Mouse (Mus musculus): ENCODE measurements around the gene Slc6a18.

Gene Slc6a18

DNA sequence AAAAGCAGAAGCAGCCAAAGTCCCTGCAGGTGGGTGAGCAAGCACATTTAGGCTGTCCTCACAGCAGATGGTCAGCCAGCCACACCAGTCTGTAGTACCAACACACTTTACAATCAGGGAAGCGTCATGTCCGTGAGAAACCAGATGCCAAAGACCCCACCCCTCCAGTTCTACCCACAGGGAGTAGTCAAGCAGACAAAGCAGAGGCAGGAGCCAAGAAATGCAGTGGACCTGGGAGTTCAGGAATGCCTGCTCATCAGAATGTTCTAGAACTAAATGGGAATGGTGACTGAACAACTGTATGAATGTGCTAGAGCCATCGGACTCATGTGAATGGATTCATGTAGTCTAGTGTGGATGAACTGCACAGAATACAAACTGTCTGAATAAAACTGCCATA is 9.8 kb upstream of the Slc6a18 start:
- in situ Hi-C loops (cut with MboI, MseI) = loop anchor here (5.0 kb wide), 1 partner anchor 40 kb away; no protein-coding TSS in a partner anchor

DNA sequence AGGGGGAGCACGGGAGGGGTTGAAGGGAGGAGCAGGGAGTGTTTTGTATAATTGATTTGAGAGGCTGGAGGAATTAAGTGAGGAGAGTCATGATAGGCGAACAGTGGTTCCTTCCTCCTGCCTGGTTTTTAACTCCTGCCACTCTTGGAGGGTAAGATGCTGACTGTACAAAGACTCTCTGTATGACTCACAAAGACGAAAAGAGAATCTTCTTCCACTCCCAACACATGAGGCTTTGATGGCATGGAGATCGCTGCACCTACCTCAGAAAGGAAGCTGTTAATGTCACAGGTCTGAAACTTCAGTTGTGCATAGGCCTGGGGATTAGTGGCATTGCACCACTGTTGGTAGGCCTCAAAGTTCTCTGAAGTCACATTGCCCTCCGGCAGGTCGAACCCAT is 7.7 kb upstream of the Slc6a18 start:
- in situ Hi-C loops (cut with MboI, MseI) = loop anchor here (5.0 kb wide), 1 partner anchor 38 kb away; no protein-coding TSS in a partner anchor

DNA sequence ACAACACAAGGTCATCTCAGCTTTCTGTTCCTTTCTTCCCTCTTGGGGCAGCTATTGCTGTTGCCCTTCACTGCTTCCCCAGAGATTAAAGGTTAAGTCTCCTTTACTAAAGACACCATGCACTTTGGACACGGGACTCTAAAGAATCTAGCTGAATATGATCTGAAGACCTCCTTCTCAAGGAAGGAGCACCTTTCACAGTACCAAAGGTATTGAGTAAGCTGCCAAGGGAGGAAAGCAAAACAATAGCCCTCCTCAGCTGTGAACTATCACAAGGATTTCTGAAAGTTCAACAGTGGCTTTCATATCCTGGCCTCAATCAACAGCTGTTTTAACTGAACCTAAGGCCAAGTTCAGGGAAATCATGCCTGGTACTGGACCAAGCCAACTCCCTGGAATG is 6.6 kb upstream of the Slc6a18 start:
- in situ Hi-C loops (cut with MboI, MseI) = no loop called here

DNA sequence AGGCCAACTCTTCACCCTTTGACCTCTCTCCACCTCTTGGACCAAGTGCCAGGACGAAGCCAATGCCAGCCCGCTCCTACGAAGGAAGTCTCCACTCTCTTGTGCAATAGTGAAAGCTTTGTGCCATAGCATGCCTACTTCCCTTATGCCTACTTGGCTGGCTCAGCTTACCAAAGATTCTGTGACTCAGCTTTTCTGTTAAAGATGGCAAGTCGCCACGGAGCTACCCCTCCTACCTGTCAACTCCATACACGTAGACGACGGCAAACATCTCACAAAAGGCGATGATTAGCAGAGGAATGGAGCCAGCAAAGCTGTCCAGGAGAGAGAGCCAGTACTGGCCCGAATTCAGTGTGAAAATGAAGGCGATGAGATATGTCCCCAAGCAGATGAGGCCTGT is 5.9 kb upstream of the Slc6a18 start:
- in situ Hi-C loops (cut with MboI, MseI) = no loop called here

DNA sequence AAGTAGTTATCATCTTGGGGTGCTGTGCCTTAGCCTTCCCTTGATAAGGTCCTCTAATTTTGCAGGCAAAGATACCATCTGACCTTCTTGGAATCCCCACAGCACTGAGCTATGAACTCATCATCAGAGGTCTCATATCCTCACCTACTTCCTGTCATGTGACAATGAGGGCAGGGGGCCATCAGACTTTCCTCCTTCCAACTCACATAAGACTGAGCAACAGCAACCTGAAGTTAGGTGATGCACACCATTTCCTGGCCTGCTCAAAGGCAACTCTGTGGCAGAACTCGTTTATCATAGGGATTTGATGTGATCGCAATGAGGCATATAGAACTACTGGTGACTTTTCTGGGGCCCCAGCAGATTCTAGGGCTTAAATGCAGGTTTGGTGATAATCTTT is 4.4 kb upstream of the Slc6a18 start:
- in situ Hi-C loops (cut with MboI, MseI) = no loop called here

DNA sequence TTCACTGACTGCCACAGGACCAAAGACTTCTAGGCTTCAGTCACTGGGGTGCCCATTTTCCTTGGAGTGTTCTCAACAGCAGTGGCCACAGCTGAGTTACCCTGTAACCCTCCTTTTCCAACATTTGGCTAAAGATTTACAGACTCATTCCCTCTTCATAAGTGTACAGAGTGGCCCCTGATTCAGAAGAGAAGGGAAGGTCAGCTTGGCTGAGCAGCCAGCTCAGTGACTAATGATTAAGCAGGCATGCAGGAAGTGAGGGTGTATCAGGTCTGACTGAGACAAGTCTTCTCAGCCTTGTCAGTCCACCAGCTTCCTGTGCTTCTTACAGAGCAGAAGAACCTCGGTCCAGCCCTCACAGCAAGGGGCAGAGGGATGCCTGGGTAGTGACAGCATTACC is 2.6 kb upstream of the Slc6a18 start:
- in situ Hi-C loops (cut with MboI, MseI) = no loop called here

DNA sequence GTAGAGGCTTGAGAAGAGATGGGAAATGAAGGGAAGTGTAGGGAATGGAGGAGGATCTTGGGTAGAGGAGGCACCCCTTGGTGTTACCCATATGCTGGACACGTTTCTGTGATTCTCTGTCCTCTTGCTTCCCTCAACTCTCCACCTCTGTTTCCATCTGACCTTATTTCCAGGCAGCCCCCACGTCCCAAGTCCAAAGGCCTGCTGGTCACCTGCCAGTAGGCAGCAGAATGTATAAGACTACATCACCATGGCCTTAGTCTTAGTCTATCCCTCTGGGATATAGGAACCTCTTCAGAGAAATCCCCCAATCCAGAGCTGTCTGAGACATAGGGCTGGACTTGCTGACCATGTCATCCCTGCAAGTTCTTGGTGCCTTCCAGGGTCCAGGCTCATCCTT is 1.5 kb upstream of the Slc6a18 start:
- in situ Hi-C loops (cut with MboI, MseI) = no loop called here

DNA sequence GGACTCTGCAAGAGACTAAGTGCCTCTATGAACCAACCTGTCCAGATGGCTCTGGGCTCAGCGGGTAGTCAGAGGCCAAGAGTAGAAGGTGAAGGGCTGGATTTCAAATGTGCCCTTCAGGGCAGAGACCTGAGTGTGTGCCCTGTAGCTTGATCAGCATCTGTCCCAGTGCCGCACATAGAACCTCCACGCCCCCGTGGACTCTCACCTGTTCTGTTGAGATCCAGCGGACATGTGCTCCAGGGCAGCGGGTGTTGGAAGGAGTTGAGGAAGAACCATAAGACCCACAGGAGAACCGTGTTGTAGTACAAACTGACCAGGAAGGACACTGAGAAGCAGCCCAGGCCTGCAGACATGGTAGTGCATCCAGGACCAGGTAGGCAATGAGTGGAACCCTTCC is 2.7 kb downstream of the Slc6a18 start:
- in situ Hi-C loops (cut with MboI, MseI) = no loop called here

DNA sequence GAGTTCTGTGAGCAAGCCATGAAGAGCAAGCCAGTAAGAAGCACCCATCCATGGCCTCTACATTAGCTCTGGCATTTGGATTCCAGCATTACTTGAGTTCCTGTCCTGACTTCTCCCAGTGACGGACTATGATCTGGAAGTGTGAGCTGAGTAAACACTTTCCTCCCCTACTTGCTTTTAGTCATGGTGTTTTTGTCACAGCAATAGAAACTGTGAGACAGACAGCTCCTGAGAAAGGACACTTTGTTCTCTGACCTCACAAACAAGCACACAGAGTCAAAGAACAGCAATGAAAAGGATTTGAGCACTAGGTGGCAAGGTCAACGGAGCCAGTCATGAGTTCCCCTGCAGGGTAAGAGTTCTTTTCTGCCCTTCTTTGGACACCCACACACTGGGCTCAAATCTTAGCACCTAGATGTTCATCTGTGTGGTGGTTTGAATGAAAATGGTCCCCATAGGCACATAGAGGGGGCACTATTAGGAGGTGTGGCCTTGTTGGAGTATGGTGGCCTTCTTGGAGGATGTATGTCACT is 17.6 kb downstream of the Slc6a18 start:
- in situ Hi-C loops (cut with MboI, MseI) = no loop called here

DNA sequence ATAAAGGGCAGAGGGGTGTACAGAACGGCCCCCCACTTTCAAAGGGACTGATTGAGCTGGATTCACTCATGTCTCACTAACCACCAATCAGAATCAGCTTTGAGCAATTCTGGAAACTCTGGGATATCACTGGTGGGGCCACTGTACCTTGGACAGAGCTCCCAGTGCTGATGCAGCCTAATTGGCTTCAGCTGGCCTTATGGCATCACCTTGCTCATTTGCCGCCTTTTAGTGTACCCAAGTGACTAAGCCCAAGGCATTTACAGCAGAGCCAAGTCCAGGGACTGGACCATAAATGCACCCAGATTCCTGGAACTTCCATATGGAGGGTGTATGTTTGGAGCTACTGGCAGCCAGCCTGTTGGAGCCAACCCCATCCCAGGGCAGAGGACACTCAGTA is 18.9 kb downstream of the Slc6a18 start:
- in situ Hi-C loops (cut with MboI, MseI) = no loop called here

DNA sequence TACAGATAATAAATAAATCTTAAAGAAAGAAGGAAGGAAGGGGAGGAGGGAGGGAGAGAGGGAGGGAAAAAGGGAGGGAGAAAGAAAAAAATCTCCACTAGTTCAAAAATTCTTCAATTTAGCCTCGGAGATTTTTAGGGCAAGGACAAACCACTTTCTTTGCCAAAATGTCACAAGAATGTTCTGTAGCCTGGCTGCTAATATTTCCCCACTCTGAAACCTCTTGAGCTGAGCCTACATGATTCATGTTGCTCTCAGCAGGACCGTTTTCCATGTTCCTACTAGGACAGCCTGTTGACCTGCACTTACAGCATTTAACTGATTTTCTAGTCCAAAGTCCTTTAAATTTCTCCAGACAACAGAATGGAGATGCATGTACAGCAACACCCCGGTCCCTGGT is 22.8 kb downstream of the Slc6a18 start:
- in situ Hi-C loops (cut with MboI, MseI) = loop anchor here (5.0 kb wide), 1 partner anchor 172 kb away; no protein-coding TSS in a partner anchor

DNA sequence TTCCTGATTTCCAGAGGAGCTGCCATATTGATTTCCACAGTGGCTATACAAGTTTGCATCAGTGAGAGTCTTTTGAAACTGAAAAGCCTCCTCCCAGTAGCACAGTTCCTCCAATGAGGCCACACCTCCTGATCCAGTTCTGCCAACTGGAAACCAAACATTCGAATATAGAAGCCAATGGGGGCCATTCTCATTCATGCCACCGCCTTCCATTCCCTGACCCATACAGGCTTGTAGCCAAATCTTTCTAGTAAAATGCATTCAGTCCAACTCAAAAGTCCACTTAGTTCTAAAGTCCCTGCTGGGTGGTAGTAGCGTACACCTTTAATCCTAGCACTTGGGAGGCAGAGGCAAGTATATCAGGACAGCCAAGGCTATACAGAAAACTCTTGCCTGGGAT is 24.6 kb downstream of the Slc6a18 start:
- in situ Hi-C loops (cut with MboI, MseI) = loop anchor here (5.0 kb wide), 1 partner anchor 174 kb away; no protein-coding TSS in a partner anchor

DNA sequence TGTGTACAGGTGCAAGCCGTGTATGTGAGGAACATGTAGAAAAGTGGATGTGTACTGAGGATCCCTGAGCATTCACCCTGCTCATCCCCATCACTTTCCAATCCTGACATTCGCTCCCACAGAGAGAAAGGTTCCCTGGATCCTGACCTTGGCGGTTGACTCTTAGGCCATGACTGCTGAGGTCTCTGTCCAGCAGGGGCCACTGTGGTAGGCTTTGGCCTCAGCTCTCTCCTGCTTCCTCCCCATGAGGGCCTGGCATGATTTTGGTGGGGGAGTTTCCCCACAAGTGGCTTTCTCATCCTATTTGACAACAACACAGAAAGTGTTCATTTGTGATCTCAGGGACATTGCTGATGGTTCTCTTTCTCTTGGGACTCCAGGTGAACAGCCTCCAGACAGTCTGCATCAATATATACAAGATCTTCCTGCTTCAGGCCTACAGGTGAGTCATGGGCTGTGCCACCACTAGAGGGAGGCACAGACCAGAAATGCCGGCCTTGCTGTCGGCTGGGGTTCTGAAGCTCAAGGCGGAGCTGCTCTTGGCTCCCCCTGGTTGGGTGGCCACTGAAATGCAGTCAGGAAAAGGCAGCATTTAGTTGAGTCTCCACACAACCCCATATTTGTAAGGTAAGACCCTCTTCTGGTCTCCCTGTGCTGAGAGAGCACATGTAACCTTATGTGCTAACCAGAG is 31.3 kb downstream of the Slc6a18 start:
- in situ Hi-C loops (cut with MboI, MseI) = loop anchor here (5.0 kb wide), 1 partner anchor 41 kb away; no protein-coding TSS in a partner anchor

DNA sequence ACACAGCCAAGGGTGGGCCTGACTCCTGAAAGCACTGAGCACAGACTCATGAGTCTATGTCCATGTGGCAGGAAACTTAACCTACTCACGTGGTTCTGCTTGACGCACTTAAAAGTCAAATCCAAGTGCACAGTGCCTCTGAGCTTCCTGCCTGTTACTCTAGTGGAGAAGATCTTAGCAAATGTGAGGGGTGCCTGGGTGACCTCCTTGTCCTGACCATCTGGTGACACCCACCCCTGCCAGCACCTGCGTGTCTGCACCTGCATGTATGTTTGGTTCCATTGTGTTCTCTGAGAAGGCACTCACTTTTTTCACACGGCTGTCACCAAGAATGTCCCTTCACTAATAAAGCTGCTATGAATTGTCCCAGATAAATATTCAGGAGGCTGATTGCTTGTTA is 36.5 kb downstream of the Slc6a18 start:
- in situ Hi-C loops (cut with MboI, MseI) = no loop called here

DNA sequence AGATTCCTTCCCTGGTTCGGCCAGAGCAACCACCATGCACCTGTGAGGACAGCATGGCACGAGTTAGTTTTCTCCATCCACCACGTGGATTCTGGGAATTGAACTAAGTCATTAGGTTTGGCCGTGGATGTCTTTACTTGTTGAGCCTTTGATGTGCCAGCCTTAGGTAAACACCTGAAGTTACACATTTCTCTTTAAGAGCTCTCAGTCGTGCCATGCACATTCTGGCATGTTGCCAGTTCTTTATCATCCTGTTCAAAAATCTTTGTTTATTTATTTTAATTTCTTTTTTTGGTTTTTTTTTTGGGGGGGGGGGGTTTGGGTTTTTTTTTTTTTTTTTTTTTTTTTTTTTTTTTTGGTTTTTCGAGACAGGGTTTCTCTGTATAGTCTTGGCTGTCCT is 40.0 kb downstream of the Slc6a18 start:
- in situ Hi-C loops (cut with MboI, MseI) = no loop called here

DNA sequence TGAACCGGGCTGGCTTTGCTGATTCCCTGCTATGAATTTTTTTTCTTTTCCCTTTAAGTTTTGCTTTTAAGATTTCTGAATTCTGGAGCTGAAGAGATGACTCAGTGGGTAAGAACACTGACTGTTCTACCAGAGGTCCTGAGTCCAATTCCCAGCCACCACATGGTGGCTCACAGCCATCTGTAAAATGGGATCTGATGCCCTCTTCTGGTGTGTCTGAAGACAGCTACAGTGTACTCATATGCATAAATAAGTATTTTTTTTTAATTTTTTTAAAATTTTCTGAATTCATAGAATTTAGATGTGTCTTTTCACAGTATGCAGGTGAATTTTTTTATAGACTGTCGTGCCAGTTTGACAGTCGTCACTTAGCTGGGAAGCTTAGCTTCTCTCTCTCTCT is 46.0 kb downstream of the Slc6a18 start:
- in situ Hi-C loops (cut with MboI, MseI) = no loop called here

DNA sequence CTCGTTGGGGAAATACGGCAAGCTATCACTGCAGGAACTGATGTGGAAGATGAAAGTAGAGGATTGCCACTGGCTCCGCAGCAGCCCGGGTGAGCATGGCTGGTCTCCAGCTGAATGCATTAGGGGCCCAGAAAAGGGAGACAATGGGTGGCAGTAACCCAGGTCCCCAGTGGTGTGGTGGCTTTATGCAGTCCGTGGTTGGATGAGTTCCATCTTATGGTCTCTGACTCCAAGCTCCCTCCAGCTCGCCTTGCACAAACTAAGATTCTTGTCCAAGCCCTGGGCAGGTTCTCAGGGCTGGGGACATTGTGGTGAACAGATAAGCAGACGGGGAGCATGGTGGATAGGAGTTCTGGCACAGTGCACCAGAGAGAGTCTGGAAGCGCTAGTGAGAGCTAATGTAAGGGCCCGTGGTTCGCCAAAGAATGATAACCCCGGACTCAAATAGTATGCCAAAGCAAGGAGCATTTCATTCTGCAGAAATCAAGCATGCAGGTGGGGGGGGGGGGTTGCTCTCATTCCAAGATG is 49.2 kb downstream of the Slc6a18 start:
- in situ Hi-C loops (cut with MboI, MseI) = no loop called here

DNA sequence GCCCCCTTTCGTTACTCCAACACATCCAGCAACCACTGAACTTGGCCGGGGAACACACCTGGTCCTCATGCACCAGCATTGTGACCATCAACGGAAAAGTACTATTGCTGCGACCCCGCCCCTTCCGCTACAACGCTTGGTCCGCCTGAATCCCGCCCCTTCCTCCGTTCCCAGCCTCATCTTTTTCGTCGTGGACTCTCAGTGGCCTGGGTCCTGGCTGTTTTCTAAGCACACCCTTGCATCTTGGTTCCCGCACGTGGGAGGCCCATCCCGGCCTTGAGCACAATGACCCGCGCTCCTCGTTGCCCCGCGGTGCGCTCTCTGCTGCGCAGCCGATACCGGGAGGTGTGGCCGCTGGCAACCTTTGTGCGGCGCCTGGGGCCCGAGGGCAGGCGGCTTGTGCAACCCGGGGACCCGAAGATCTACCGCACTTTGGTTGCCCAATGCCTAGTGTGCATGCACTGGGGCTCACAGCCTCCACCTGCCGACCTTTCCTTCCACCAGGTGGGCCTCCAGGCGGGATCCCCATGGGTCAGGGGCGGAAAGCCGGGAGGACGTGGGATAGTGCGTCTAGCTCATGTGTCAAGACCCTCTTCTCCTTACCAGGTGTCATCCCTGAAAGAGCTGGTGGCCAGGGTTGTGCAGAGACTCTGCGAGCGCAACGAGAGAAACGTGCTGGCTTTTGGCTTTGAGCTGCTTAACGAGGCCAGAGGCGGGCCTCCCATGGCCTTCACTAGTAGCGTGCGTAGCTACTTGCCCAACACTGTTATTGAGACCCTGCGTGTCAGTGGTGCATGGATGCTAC is 50.9 kb downstream of the Slc6a18 start, which contains the start of gene Tert:
TSS of gene Tert (plus strand) at position 167 of the 805 bp plus-strand sequence.
- in situ Hi-C loops (cut with MboI, MseI) = no loop called here

DNA sequence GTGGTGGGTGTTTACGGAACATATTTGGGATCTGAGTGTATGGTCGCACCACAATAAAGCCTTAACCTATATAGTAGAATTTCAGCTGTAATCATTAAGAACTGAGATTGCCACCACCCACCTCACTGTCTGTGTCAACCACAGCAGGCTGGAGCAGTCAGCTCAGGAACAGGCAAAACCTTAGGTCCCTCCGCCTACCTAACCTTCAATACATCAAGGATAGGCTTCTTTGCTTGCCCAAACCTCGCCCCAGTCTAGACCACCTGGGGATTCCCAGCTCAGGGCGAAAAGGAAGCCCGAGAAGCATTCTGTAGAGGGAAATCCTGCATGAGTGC is 51.4 kb downstream of the Slc6a18 start:
- in situ Hi-C loops (cut with MboI, MseI) = no loop called here

DNA sequence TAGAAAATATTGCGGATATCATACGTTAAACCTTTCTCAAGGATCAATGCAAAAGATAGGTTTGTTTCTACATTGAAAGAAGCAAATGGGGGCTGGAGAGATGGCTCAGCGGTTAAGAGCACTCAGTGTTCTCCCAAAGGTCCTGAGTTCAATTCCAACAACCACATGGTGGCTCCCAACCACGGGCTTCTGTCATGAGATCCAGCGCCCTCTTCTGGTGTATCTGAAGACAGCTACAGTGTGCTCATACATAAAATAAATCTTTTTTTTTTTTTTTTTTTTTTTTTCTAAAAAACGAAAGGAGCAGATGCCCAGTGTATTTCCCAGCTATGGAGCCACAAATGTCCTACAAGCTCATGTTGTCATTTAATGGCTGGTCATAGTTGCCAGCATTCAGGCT is 57.2 kb downstream of the Slc6a18 start:
- in situ Hi-C loops (cut with MboI, MseI) = no loop called here

DNA sequence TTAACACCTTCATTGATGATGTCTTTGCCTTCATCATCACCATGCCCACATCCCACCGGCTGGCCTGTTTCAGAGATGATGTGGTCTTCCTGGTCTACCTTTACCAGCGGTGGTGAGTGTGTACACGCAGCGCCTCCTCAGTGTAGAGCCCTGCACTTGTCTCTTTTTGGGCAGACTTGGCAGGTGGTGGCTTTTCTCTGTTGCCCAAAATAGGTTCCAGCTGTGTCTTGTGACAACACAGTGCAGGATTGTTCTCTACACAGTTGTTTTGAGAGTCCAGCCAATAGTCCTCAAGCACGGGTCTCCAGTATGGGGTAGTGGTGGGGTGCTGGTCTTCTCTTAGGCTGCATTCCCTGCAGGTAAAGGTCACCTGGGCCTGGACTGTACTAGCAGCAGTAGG is 59.4 kb downstream of the Slc6a18 start:
- in situ Hi-C loops (cut with MboI, MseI) = no loop called here
